30 mouse cellular contexts compared by ENCODE assay signal in the genomic region with DNA sequence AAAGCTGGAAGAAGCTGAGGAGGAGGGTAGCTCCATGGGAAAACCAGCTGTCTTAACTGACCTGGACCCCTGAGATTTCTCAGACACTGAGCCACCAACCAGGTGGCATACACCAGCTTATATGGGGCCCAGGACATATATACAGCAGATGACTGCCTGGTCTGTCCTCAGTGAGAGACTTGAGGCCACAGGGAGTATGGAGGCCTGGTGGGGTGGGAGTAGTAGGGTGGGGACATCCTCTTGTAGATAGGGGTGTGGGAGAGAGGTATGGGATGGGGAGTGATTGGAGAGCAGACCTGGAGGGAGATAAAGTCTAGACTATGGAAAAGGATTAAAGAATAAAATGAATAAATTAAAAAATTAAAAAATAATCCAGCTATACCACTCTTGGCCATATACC.
"Had no signal": no experiment of that assay in that cellular context is flagged by ENCODE, and none has a peak within 500 bp of the region (broad histone marks: within the 10 kb centered on the region; RNA-seq: fewer than 3 reads in every experiment).

No protein-coding gene starts in this region.

- H3K4me3 ChIP-seq: left cerebral cortex, adult 2 months; limb, embryonic 13.5 days; limb, embryonic 15.5 days; liver, embryonic 12.5 days; liver, embryonic 13.5 days; liver, embryonic 15.5 days; lung, embryonic 15.5 days; megakaryocyte, embryonic 14.5 days; midbrain, embryonic 10.5 days; midbrain, embryonic 12.5 days; midbrain, embryonic 13.5 days; myocyte; neural tube, embryonic 12.5 days; neural tube, embryonic 13.5 days had no signal

- H3K9me3 ChIP-seq: limb, embryonic 13.5 days; limb, embryonic 15.5 days; liver, embryonic 12.5 days; liver, embryonic 15.5 days; lung, embryonic 15.5 days; midbrain, embryonic 10.5 days; midbrain, embryonic 12.5 days; midbrain, embryonic 13.5 days; neural tube, embryonic 12.5 days; neural tube, embryonic 13.5 days had no signal

- DNase-seq: left cerebral cortex, postnatal 4 days; liver; liver, embryonic 13.5 days; liver, postnatal 0 days; lung, adult 18-20 months; lung, adult 2 months; lung, embryonic 14.5 days; lung, postnatal 10 days; lung, postnatal 14 days; lung, postnatal 36 days; lung, postnatal 4 days had no signal

- H3K27me3 ChIP-seq: limb, embryonic 13.5 days; limb, embryonic 15.5 days; liver, embryonic 12.5 days; liver, embryonic 13.5 days; liver, embryonic 15.5 days; lung, embryonic 15.5 days; megakaryocyte, embryonic 14.5 days; midbrain, embryonic 12.5 days; midbrain, embryonic 13.5 days; neural tube, embryonic 12.5 days; neural tube, embryonic 13.5 days had no signal

- H3K4me2 ChIP-seq: limb, embryonic 13.5 days; limb, embryonic 15.5 days; liver, embryonic 11.5 days; liver, embryonic 12.5 days; liver, embryonic 13.5 days; liver, embryonic 15.5 days; lung, embryonic 14.5 days; lung, embryonic 15.5 days; midbrain, embryonic 11.5 days; midbrain, embryonic 12.5 days; midbrain, embryonic 13.5 days; neural tube, embryonic 12.5 days; neural tube, embryonic 13.5 days had no signal

- H3K4me1 ChIP-seq: limb, embryonic 13.5 days; limb, embryonic 15.5 days; liver, embryonic 12.5 days; liver, embryonic 13.5 days; liver, embryonic 15.5 days; lung, embryonic 15.5 days; megakaryocyte, embryonic 14.5 days; midbrain, embryonic 10.5 days; midbrain, embryonic 12.5 days; midbrain, embryonic 13.5 days; neural tube, embryonic 12.5 days; neural tube, embryonic 13.5 days had no signal

- H3K9ac ChIP-seq: limb, embryonic 13.5 days; limb, embryonic 15.5 days; liver, embryonic 12.5 days; liver, embryonic 13.5 days; liver, embryonic 14.5 days; liver, embryonic 15.5 days; liver, postnatal 0 days; lung, embryonic 14.5 days; lung, embryonic 15.5 days; midbrain, embryonic 12.5 days; midbrain, embryonic 13.5 days; neural tube, embryonic 12.5 days; neural tube, embryonic 13.5 days had no signal

- H3K27ac ChIP-seq: left cerebral cortex, adult 2 months; limb, embryonic 13.5 days; limb, embryonic 15.5 days; liver, embryonic 12.5 days; liver, embryonic 13.5 days; liver, embryonic 14.5 days; liver, embryonic 15.5 days; lung, embryonic 15.5 days; macrophage; midbrain, embryonic 10.5 days; midbrain, embryonic 12.5 days; midbrain, embryonic 13.5 days; neural tube, embryonic 12.5 days; neural tube, embryonic 13.5 days had no signal

- ATAC-seq: liver, embryonic 12.5 days; liver, postnatal 0 days; lung, postnatal 0 days; midbrain, embryonic 13.5 days; midbrain, embryonic 16.5 days had no signal

- H3K36me3 ChIP-seq: limb, embryonic 13.5 days; limb, embryonic 15.5 days; liver, embryonic 12.5 days; liver, embryonic 13.5 days; liver, embryonic 15.5 days; lung, embryonic 15.5 days; midbrain, embryonic 10.5 days; midbrain, embryonic 12.5 days; midbrain, embryonic 13.5 days; neural tube, embryonic 12.5 days; neural tube, embryonic 13.5 days had no signal
